Mouse (Mus musculus) C2C12 (cell line): Measurements from ENCODE around the gene Pigb. TPM values are rescaled to one million over a fixed set of nuclear protein-coding genes. Genes with fewer than 3 reads are reported as not detected.

Experiments
- H3K27me3 ChIP-seq: one replicate; pipeline ENCODE4 v1.6.1; 2011; ENCODE audit not compliant: control insufficient read depth, insufficient read depth, insufficient read length
- H3K36me3 ChIP-seq: one replicate; pipeline ENCODE4 v1.6.1; 2011; ENCODE audit not compliant: control insufficient read depth, insufficient read depth
- H3K4me3 ChIP-seq: one replicate; pipeline ENCODE4 v1.5.1; 2011; ENCODE audit warnings: mild to moderate bottlenecking, control low read depth; ENCODE audit not compliant: poor library complexity, insufficient read depth, severe bottlenecking
- H3K79me2 ChIP-seq: one replicate; pipeline ENCODE4 v1.6.1; 2011; ENCODE audit not compliant: control insufficient read depth, insufficient read depth
- H3K79me3 ChIP-seq: one replicate; pipeline ENCODE4 v1.6.1; 2011; ENCODE audit warnings: low read depth, control low read depth
- H3ac ChIP-seq: one replicate; pipeline ENCODE3; 2011; ENCODE audit warnings: low read depth; ENCODE audit not compliant: control insufficient read depth, insufficient read length
- CEBPB ChIP-seq: IDR thresholded peaks from one replicate; pipeline ENCODE4 v1.6.1; 2011; ENCODE audit warnings: low read depth, mild to moderate bottlenecking, control low read depth, moderate library complexity
- CTCF ChIP-seq: IDR thresholded peaks from one replicate; pipeline ENCODE4 v1.5.1; 2011; ENCODE audit not compliant: control insufficient read depth, insufficient read depth, insufficient read length
- FOSL1 ChIP-seq: IDR thresholded peaks from one replicate; pipeline ENCODE4 v1.8.0; 2011; ENCODE audit warnings: mild to moderate bottlenecking, low read length; ENCODE audit not compliant: poor library complexity, insufficient read depth, severe bottlenecking
- MAX ChIP-seq: IDR thresholded peaks from one replicate; pipeline ENCODE4 v1.6.1; 2011; ENCODE audit warnings: mild to moderate bottlenecking, control low read depth
- MYOD1 ChIP-seq: IDR thresholded peaks from one replicate; pipeline ENCODE4 v1.6.1; 2011; ENCODE audit warnings: low read depth; ENCODE audit not compliant: control insufficient read depth, insufficient read length
- MYOG ChIP-seq: IDR thresholded peaks from one replicate; pipeline ENCODE4 v1.6.1; 2011; ENCODE audit not compliant: control insufficient read depth, insufficient read length; ENCODE audit errors: extremely low read depth
- USF1 ChIP-seq: IDR thresholded peaks from one replicate; pipeline ENCODE4 v1.6.1; 2011; ENCODE audit warnings: low read depth, mild to moderate bottlenecking, control low read depth, moderate library complexity
- long read RNA-seq, 2 experiments: library from polyadenylated mRNA; unstranded; transcript quantifications; one replicate each; pipeline ENCODE4 v2.0.0; 2019 to 2020
- polyA plus RNA-seq: library from polyadenylated mRNA; unstranded; fragments of >200 nt; fragmentation: generic; extraction: Trizol; gene quantifications from one replicate; pipeline ENCODE4 v1.2.1, GENCODE M21; 2012; ENCODE audit warnings: missing spikeins

Pigb gene
- polyA plus RNA-seq = 5.9 TPM
- long read RNA-seq, experiment 1, partial matches to known transcripts = 1 of 2 reads
- long read RNA-seq, experiment 1, other reads (novel, unspliced or antisense) = 0 of 2 reads
- long read RNA-seq, experiment 2, transcript Pigb-202 (12 exons, 2,193 nt) = major isoform, 12 of 15 reads
- long read RNA-seq, experiment 2, partial matches to known transcripts = 1 of 15 reads
- long read RNA-seq, experiment 2, other reads (novel, unspliced or antisense) = 1 of 15 reads

DNA sequence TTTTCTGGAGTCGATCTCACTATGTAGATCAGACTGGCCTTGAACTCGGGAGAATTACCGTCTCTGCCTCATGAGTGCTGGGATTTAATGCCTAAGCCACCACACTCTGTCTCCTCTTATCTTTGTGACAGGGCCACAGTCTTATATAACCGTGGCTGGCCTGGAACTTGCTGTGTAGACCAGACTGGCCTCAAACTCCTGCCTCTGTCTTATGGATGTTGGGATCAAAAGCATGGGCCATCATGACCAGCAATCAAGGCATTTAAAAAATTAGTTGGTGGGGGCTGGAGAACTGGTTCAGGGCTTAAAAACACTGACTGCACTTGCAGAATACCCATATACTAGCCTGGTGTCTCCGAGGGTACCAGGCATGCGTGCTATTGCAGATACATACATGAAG is at the start of gene Pigb:
Pigb (minus strand) TSS at position 299 of the 400 bp plus-strand sequence.
- Histone ChIP-seq H3K36me3 (no peaks in the 10 kb centered on the region), H3ac (peak within 1 kb of the TSS; percentile 94), H3K4me3 (peak within 1 kb of the TSS; percentile 72), H3K79me3 (peaks cover 6% of the 10 kb centered on the region), H3K79me2 (peaks cover 14% of the 10 kb centered on the region), H3K27me3 (peaks cover 6% of the 10 kb centered on the region)
- TF ChIP-seq USF1 (no peak), CEBPB (no peak), MAX (no peak), MYOD1 (no peak), FOSL1 (no peak), MYOG (no peak), CTCF (no peak)

DNA sequence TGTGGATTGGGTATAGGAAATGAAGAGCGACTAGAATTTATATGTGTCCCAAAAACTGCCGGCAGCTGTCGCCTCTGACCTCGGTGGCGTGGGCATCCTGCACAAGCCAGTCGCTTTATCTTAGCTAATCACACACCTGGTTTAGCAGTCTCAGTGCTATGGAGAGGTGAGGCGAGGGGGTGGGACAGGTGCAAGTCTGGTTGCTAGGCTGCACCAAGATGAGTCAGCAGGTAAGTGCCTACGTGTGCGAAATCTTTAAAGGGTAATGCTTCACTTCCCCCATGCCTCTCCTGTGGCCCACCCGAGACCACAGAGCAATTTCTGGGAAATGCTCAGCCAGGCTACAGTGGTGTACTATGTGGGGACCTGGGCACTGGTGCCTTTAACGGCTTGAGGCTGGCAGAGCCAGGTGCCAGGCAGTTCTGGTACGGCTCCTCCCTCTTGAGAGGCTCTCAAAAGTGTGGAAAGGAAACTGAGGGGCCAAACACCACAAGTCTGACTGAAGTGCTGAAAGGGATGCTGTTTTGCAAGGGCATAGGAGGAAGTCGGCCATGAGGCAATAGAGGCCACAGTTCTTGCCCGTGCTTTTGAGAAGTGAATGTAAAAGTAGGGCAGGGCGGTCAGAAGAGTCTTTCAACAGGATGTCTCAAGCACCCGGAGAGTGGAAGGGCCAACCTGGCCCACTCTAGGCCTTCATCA is 49.2 kb upstream of the Pigb start:
- Histone ChIP-seq H3K36me3 (no peaks in the 10 kb centered on the region), H3K79me3 (no peaks in the 10 kb centered on the region), H3K4me3 (no peak overlapping the region), H3ac (no peak overlapping the region), H3K27me3 (peaks cover 29% of the 10 kb centered on the region), H3K79me2 (no peaks in the 10 kb centered on the region)
- no peak for TF ChIP-seq MYOG
- no peak for TF ChIP-seq CEBPB
- no peak for TF ChIP-seq FOSL1
- TF ChIP-seq CTCF = no peak
- TF ChIP-seq MAX = no peak
- TF ChIP-seq USF1 = no peak
- TF ChIP-seq MYOD1 = no peak

DNA sequence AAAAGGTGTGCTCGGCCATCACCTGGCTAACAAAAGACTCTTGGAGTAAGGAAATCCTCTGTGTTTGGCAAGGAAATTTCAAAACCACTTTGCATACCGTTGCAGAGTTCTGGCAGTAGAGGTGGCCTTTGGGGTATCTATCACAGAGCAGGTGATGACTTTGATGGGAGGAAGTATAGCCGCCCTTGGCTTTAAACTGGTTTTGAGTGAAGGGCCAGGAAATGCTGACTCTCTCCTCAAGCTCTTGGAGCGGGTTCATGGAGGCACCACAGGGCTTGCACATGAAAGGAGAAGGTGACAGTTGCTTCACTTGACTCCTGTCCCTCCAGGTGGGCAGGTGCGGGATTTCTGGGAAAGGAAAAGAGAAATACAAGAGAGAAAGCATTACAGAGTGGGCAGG is 47.4 kb upstream of the Pigb start:
- TF ChIP-seq MYOG (no peak), MAX (no peak), CEBPB (no peak), FOSL1 (no peak), USF1 (no peak), CTCF (no peak), MYOD1 (no peak)
- no peak overlapping the region for H3ac ChIP-seq
- no peak overlapping the region for H3K4me3 ChIP-seq
- H3K27me3 ChIP-seq = peaks cover 25% of the 10 kb centered on the region
- no peaks in the 10 kb centered on the region for H3K79me2 ChIP-seq
- no peaks in the 10 kb centered on the region for H3K36me3 ChIP-seq
- no peaks in the 10 kb centered on the region for H3K79me3 ChIP-seq

DNA sequence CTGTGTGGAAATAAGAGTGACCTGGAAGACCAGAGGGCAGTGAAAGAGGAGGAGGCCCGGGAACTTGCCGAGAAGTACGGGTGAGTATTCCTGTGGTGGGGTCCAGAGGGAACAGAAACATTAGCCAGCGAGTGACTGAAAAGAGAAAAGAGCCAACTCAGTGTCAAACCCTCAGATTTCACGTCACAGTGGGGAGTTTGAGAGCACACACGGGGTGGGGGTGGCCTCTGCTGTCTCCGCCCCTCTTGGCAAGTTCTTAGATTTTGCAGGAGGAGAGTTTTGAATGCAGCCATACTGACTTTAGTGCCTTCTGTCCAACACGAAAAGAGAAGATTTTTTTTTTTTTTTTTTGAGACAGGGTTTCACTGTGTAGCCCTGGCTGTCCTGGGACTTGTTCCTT is 46.9 kb upstream of the Pigb start:
- peaks cover 30% of the 10 kb centered on the region for H3K27me3 ChIP-seq
- H3K36me3 ChIP-seq = no peaks in the 10 kb centered on the region
- H3K79me2 ChIP-seq = no peaks in the 10 kb centered on the region
- no peak for TF ChIP-seq MYOD1
- no peak for TF ChIP-seq FOSL1
- no peak for TF ChIP-seq MAX
- TF ChIP-seq MYOG = no peak
- TF ChIP-seq CTCF = no peak
- no peak for TF ChIP-seq USF1
- TF ChIP-seq CEBPB = no peak
- no peak overlapping the region for H3ac ChIP-seq
- H3K79me3 ChIP-seq = no peaks in the 10 kb centered on the region
- no peak overlapping the region for H3K4me3 ChIP-seq

DNA sequence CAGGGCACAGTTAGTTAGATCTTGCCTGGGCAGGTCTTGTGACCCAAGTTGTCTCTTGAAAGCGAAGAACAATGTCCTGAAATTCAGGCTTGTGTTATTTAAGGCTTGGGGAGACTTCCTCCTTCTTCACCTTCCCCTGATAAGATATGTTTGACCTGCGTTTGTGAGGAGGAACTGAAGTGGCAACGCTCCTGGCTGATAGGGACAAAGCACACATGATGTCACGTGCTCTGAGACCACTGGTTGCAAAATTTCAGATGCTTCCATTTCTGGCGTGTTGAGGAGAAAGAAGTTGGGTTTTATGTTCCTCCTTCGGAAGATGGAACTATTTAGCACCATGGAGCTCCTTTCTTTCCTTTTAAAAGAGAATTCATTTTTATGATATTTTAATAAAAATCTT is 45.7 kb upstream of the Pigb start:
- H3ac ChIP-seq = no peak overlapping the region

More for the DNA sequence above, 45.7 kb upstream of the Pigb start:
- Histone ChIP-seq H3K27me3 (peaks cover 31% of the 10 kb centered on the region), H3K79me2 (no peaks in the 10 kb centered on the region), H3K79me3 (no peaks in the 10 kb centered on the region), H3K36me3 (no peaks in the 10 kb centered on the region), H3K4me3 (no peak overlapping the region)
- TF ChIP-seq CEBPB (no peak), MYOG (no peak), MYOD1 (no peak), USF1 (no peak)
